Mouse (Mus musculus): ENCODE data around the gene P3h4.

DNA sequence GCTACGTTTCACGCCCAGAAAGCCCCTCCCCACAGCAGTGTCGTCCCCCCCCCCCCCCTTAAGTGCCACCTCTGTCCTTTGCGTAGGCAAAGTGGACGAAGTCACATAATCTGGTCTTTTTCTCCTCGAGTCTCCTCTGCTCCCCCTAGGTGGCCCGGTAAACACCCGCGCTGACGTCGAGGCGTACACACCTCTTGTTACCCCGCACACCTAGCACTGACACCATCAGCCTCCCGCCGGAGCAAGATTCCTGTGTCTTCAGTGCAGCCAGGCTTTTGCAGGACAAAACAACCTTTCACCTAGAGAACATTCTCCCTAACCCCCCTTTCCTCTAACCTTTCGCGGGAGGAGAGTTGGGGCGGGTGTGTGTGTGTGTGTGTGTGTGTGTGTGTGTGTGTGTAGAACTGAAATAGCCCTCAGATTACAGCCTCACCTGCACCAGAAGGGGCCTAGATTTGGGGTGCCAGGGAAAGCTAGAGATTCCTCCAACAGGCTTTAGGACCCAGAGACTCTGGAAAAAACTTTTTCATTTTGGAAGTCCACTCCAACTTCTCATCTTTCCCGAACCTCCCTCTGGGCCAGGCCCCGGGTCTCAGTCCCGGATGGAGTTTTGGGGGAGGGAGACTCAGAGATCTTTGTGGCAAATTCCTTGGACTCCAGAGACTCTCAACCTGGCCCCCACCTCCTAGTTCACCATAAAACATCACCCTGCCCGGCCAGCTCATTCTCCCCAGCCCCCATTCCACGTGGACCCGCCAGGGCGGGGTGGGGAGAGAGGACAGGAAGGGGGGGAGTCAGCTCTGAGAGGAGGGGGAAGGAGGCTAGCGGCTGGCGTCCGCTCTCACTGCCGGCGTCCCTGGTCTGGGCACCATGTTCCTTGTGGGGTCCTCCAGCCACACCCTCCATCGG lies 532 bp upstream of the P3h4 start, which contains the start of gene Fkbp10:
- TF ChIP-seq GATA1 (IDR thresholded peaks at IDR 0.05; ENCODE audit: low read length) (no peak), TAL1 (IDR thresholded peaks at IDR 0.05; ENCODE audit: low read length) (no peak)
